Mouse (Mus musculus): Measurements from ENCODE around the gene Clec4e.

DNA sequence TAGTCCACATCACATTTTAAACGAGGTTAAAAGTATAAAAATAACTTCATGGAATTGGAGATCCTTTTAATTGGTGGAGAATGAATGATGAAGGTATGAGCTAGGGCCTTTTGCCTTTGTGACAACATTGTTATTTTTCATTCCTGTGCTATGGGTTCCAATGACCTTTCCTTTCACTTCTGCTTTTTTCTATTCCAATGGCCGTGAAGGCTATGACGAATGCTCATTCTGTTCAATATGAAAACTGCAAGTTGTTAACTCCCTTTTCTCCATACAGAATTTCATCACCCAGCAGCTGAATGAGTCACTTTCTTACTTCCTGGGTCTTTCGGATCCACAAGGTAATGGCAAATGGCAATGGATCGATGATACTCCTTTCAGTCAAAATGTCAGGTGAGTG lies 45.5 kb downstream of the Clec4e start:
- TF ChIP-seq CTCF (IDR thresholded peaks at IDR 0.05) (no peak), EP300 (IDR thresholded peaks at IDR 0.05) (no peak)
